In genomic region chr3:116474602-116475001, GRCm38 (mm10) we compare ENCODE assay signal across 16 mouse cellular contexts. TPM values are rescaled to one million over a fixed set of nuclear protein-coding genes. Genes with fewer than 3 reads are reported as not detected.
DNase-seq lines count a peak whose midpoint lies in the region; ATAC-seq and TF ChIP-seq lines count a peak whose summit lies in the region.
"Had no signal": no experiment of that assay in that cellular context is flagged by ENCODE, and none has a peak within 500 bp of the region (broad histone marks: within the 10 kb centered on the region; RNA-seq: fewer than 3 reads in every experiment).

No protein-coding gene starts in this region.

- in situ Hi-C loops in CH12.LX (cut with MboI; ENCODE audit: low pct_ligation_motif_present, low pct_unique_long_range_greater_than_20kb, low sequenced_read_pairs), result no loop called here

- H3K27ac ChIP-seq in midbrain, embryonic 11.5 days (ENCODE audit: low read depth, low read length), result no peak overlapping the region
- H3K27ac ChIP-seq in midbrain, postnatal 0 days (ENCODE audit: low read depth, low read length), result no peak overlapping the region
- H3K27ac ChIP-seq in CH12.LX (ENCODE audit: insufficient read depth, low read depth), result no peak overlapping the region
- H3K27ac ChIP-seq in embryonic facial prominence, embryonic 10.5 days (replicated peaks), result no peak overlapping the region
- H3K27ac ChIP-seq: hindbrain, embryonic 12.5 days; limb, embryonic 12.5 days; liver, embryonic 14.5 days; midbrain, embryonic 12.5 days had no signal

- H3K9me3 ChIP-seq in midbrain, embryonic 11.5 days (ENCODE audit: control insufficient read depth, low read length), result no peaks in the 10 kb centered on the region
- H3K9me3 ChIP-seq in midbrain, postnatal 0 days (ENCODE audit: low read length), result no peaks in the 10 kb centered on the region
- no peaks in the 10 kb centered on the region for H3K9me3 ChIP-seq in CH12.LX (replicated peaks; ENCODE audit: low read length)
- H3K9me3 ChIP-seq in embryonic facial prominence, embryonic 10.5 days, result no peaks in the 10 kb centered on the region
- H3K9me3 ChIP-seq: hindbrain, embryonic 12.5 days; limb, embryonic 12.5 days; midbrain, embryonic 12.5 days had no signal

- H3K79me2 ChIP-seq in CH12.LX (replicated peaks; ENCODE audit: control insufficient read depth, extremely low read depth, insufficient read depth, poor library complexity, severe bottlenecking), result no peaks in the 10 kb centered on the region

- H3K4me3 ChIP-seq in midbrain, embryonic 11.5 days (ENCODE audit: low read depth, low read length), result no peak overlapping the region
- no peak overlapping the region for H3K4me3 ChIP-seq in midbrain, postnatal 0 days (ENCODE audit: low read depth, low read length)
- no peak overlapping the region for H3K4me3 ChIP-seq in CH12.LX (replicated peaks in 1 of 3; ENCODE audit: low read depth in 2 of 3, low read length in 2 of 3, poor library complexity in 1 of 3)
- no peak overlapping the region for H3K4me3 ChIP-seq in embryonic facial prominence, embryonic 10.5 days
- H3K4me3 ChIP-seq: hindbrain, embryonic 12.5 days; limb, embryonic 12.5 days; midbrain, embryonic 12.5 days had no signal

- H3K4me1 ChIP-seq in midbrain, embryonic 11.5 days (ENCODE audit: control insufficient read depth, insufficient read depth, low read length), result no peaks in the 10 kb centered on the region
- no peaks in the 10 kb centered on the region for H3K4me1 ChIP-seq in midbrain, postnatal 0 days (ENCODE audit: insufficient read depth, low read length)
- peaks cover 12 to 19% of the 10 kb centered on the region in 2 experiments for H3K4me1 ChIP-seq in CH12.LX (ENCODE audit: control insufficient read depth in 1 of 2, insufficient read depth in 2 of 2)
- peaks cover 3% of the 10 kb centered on the region; the same call in 1 of the 2 replicates for H3K4me1 ChIP-seq in embryonic facial prominence, embryonic 10.5 days
- H3K4me1 ChIP-seq: hindbrain, embryonic 12.5 days; limb, embryonic 12.5 days; midbrain, embryonic 12.5 days had no signal

- H3K9ac ChIP-seq in midbrain, embryonic 11.5 days (ENCODE audit: low read length), result no peak overlapping the region
- no peak overlapping the region for H3K9ac ChIP-seq in midbrain, postnatal 0 days (replicated peaks; ENCODE audit: low read length, poor library complexity, severe bottlenecking)
- no peak overlapping the region for H3K9ac ChIP-seq in CH12.LX (ENCODE audit: insufficient read depth, low read depth)
- H3K9ac ChIP-seq: hindbrain, embryonic 12.5 days; limb, embryonic 12.5 days; liver, embryonic 14.5 days; midbrain, embryonic 12.5 days had no signal

- TF ChIP-seq RAD21 in CH12.LX (IDR thresholded peaks at IDR 0.05; ENCODE audit: low read depth, low read length), result no peak

- no peak for TF ChIP-seq CTCF in midbrain, postnatal 0 days (IDR thresholded peaks at IDR 0.05)
- no peak for TF ChIP-seq CTCF in CH12.LX (conservative IDR thresholded peaks at IDR 0.05 in 1 of 2, IDR thresholded peaks at IDR 0.05 in 1 of 2; ENCODE audit: low read depth in 2 of 2, low read length in 2 of 2)

- dilution Hi-C loops in CH12.LX (cut with MboI; ENCODE audit: extremely low pct_ligation_motif_present, extremely low pct_unique_long_range_greater_than_20kb, low sequenced_read_pairs), result no loop called here

- no peak for ATAC-seq in midbrain, embryonic 11.5 days (ENCODE audit: low FRiP score)
- ATAC-seq in midbrain, postnatal 0 days (ENCODE audit: low FRiP score), result no peak
- ATAC-seq: lung, postnatal 0 days had no signal

- H3K27me3 ChIP-seq in midbrain, embryonic 11.5 days (ENCODE audit: control insufficient read depth, insufficient read depth, low read length), result no peaks in the 10 kb centered on the region
- no peaks in the 10 kb centered on the region for H3K27me3 ChIP-seq in midbrain, postnatal 0 days (ENCODE audit: insufficient read depth, low read length)
- H3K27me3 ChIP-seq in CH12.LX (replicated peaks), result no peaks in the 10 kb centered on the region
- H3K27me3 ChIP-seq in embryonic facial prominence, embryonic 10.5 days (replicated peaks; ENCODE audit: low read depth, poor library complexity, severe bottlenecking), result no peaks in the 10 kb centered on the region
- H3K27me3 ChIP-seq: hindbrain, embryonic 12.5 days; limb, embryonic 12.5 days; midbrain, embryonic 12.5 days had no signal

- WGBS in midbrain, embryonic 11.5 days, result 85% methylated on average over 11 of the region's 11 CpGs
- 79% methylated on average over 11 of the region's 11 CpGs for WGBS in midbrain, postnatal 0 days
- 83% methylated on average over 11 of the region's 11 CpGs for WGBS in embryonic facial prominence, embryonic 10.5 days

- no peak overlapping the region for H3K4me2 ChIP-seq in midbrain, embryonic 11.5 days
- H3K4me2 ChIP-seq in midbrain, postnatal 0 days (ENCODE audit: low read depth, low read length, poor library complexity, severe bottlenecking), result no peak overlapping the region
- H3K4me2 ChIP-seq in CH12.LX (ENCODE audit: insufficient read depth, low read depth, poor library complexity, severe bottlenecking), result no peak overlapping the region
- H3K4me2 ChIP-seq: hindbrain, embryonic 12.5 days; limb, embryonic 12.5 days; midbrain, embryonic 12.5 days had no signal

- no peaks in the 10 kb centered on the region for H3K36me3 ChIP-seq in midbrain, embryonic 11.5 days (ENCODE audit: control insufficient read depth, insufficient read depth, low read length)
- no peaks in the 10 kb centered on the region for H3K36me3 ChIP-seq in midbrain, postnatal 0 days (ENCODE audit: insufficient read depth, low read length)
- no peaks in the 10 kb centered on the region for H3K36me3 ChIP-seq in CH12.LX (replicated peaks in 1 of 2; ENCODE audit: control insufficient read depth in 1 of 2, insufficient read depth in 1 of 2, low read length in 1 of 2)
- H3K36me3 ChIP-seq in embryonic facial prominence, embryonic 10.5 days (replicated peaks), result no peaks in the 10 kb centered on the region
- H3K36me3 ChIP-seq: hindbrain, embryonic 12.5 days; limb, embryonic 12.5 days; midbrain, embryonic 12.5 days had no signal

- no peak for TF ChIP-seq EP300 in CH12.LX (IDR thresholded peaks at IDR 0.05; ENCODE audit: low read length)

- TF ChIP-seq POLR2A in CH12.LX (IDR thresholded peaks at IDR 0.05; ENCODE audit: low read depth, low read length), result no peak

- peak; percentile 47 for DNase-seq in midbrain, embryonic 11.5 days (ENCODE audit: low spot score, missing footprints)
- no peak for DNase-seq in midbrain, postnatal 0 days (ENCODE audit: low spot score)
- peak; percentile 41 for DNase-seq in CH12.LX (ENCODE audit: extremely low read depth)
- peak; percentile 54 for DNase-seq in adrenal gland, postnatal 14 days
- DNase-seq in cerebellum, adult 18-20 months, result no peak
- no peak for DNase-seq in kidney, postnatal 4 days
- no peak for DNase-seq in embryonic facial prominence, embryonic 10.5 days (ENCODE audit: low spot score)
- DNase-seq: cerebellum, adult 8-10 months; gastrocnemius, postnatal 36 days; kidney, adult 11 months; kidney, postnatal 25 days had no signal

TF ChIP-seq in CH12.LX, 34 proteins besides CTCF, POLR2A, EP300 and RAD21:
- TF ChIP-seq ZKSCAN1 (IDR thresholded peaks at IDR 0.05; ENCODE audit: borderline replicate concordance, low read depth, low read length) (no peak), ETS1 (conservative IDR thresholded peaks at IDR 0.05; ENCODE audit: low read depth, low read length) (0 out of 2 replicates have a peak, but pooled peaks have one; percentile 13)

RNA-seq across cellular contexts. Expression of gene Rtca, which starts 33.4 kb away (rescaled TPM):
- polyA plus RNA-seq in midbrain, embryonic 11.5 days (2014; fragmentation: Nextera tagmentation; extraction: Ambion mirVana), result 119 and 129 TPM in 2 replicates
- 109 TPM in 2 replicates for total RNA-seq in midbrain, postnatal 0 days (2014; rRNA removed)
- 134 and 146 TPM in 2 replicates for polyA plus RNA-seq in midbrain, postnatal 0 days (2015; fragmentation: Nextera tagmentation; extraction: Ambion mirVana)
- total RNA-seq in CH12.LX (2012; rRNA removed), result 57.8 and 67.3 TPM in 2 replicates
- 72.7 and 80.1 TPM in 2 replicates for total RNA-seq in CH12.LX (2014; rRNA removed)
- polyA plus RNA-seq in CH12.LX (2012; ENCODE audit: insufficient read length, low read depth), result 75.5 and 91.6 TPM in 2 replicates
- total RNA-seq in adrenal gland, postnatal 14 days (2021), result 34.7 and 35.1 TPM in 2 replicates
- polyA plus RNA-seq in embryonic facial prominence, embryonic 10.5 days (2016; fragmentation: Nextera tagmentation; extraction: Ambion mirVana), result 109 and 114 TPM in 2 replicates

RNA-seq across cellular contexts. Expression of gene Dbt, which starts 38.3 kb away (rescaled TPM):
- polyA plus RNA-seq in midbrain, embryonic 11.5 days (2014; fragmentation: Nextera tagmentation; extraction: Ambion mirVana), result 10.5 and 14.5 TPM in 2 replicates
- 12.9 and 16.3 TPM in 2 replicates for total RNA-seq in midbrain, postnatal 0 days (2014; rRNA removed)
- polyA plus RNA-seq in midbrain, postnatal 0 days (2015; fragmentation: Nextera tagmentation; extraction: Ambion mirVana), result 9.2 and 10.3 TPM in 2 replicates
- total RNA-seq in CH12.LX (2012; rRNA removed), result 11.2 and 13.3 TPM in 2 replicates
- total RNA-seq in CH12.LX (2014; rRNA removed), result 20.4 and 24.9 TPM in 2 replicates
- 21.3 and 25.3 TPM in 2 replicates for polyA plus RNA-seq in CH12.LX (2012; ENCODE audit: insufficient read length, low read depth)
- total RNA-seq in adrenal gland, postnatal 14 days (2021), result 98.2 and 106 TPM in 2 replicates
- polyA plus RNA-seq in embryonic facial prominence, embryonic 10.5 days (2016; fragmentation: Nextera tagmentation; extraction: Ambion mirVana), result 12.3 and 12.5 TPM in 2 replicates

RNA-seq across cellular contexts. Expression of gene Cdc14a, which starts 50.8 kb away (rescaled TPM):
- 15.5 and 18.2 TPM in 2 replicates for polyA plus RNA-seq in midbrain, embryonic 11.5 days (2014; fragmentation: Nextera tagmentation; extraction: Ambion mirVana)
- total RNA-seq in midbrain, postnatal 0 days (2014; rRNA removed), result 3.1 and 3.2 TPM in 2 replicates
- 1.6 and 2.2 TPM in 2 replicates for polyA plus RNA-seq in midbrain, postnatal 0 days (2015; fragmentation: Nextera tagmentation; extraction: Ambion mirVana)
- 8.9 and 9.4 TPM in 2 replicates for total RNA-seq in CH12.LX (2012; rRNA removed)
- total RNA-seq in CH12.LX (2014; rRNA removed), result 9.8 and 12.0 TPM in 2 replicates
- polyA plus RNA-seq in CH12.LX (2012; ENCODE audit: insufficient read length, low read depth), result 11.5 and 12.1 TPM in 2 replicates
- 8.8 and 16.4 TPM in 2 replicates for total RNA-seq in adrenal gland, postnatal 14 days (2021)
- polyA plus RNA-seq in embryonic facial prominence, embryonic 10.5 days (2016; fragmentation: Nextera tagmentation; extraction: Ambion mirVana), result 16.5 and 17.6 TPM in 2 replicates

Comparison
In these comparisons a context has a peak if more than half of its experiments do, and no peak if none do; other contexts are left out.
1. DNase-seq: peak in midbrain, embryonic 11.5 days (single experiment), CH12.LX (single experiment) and adrenal gland, postnatal 14 days (single experiment); none in midbrain, postnatal 0 days (single experiment), cerebellum, adult 18-20 months (0 of 2), kidney, postnatal 4 days (0 of 2) and embryonic facial prominence, embryonic 10.5 days (single experiment).